Mouse (Mus musculus) retina, embryonic 14.5 days (tissue): Measurements from ENCODE around the gene Ankrd42.

Source experiments
- DNase-seq: peaks from one replicate; pipeline ENCODE4 v3.0.0-alpha.2; 2015; ENCODE audit warnings: low spot score

Ankrd42 gene

DNA sequence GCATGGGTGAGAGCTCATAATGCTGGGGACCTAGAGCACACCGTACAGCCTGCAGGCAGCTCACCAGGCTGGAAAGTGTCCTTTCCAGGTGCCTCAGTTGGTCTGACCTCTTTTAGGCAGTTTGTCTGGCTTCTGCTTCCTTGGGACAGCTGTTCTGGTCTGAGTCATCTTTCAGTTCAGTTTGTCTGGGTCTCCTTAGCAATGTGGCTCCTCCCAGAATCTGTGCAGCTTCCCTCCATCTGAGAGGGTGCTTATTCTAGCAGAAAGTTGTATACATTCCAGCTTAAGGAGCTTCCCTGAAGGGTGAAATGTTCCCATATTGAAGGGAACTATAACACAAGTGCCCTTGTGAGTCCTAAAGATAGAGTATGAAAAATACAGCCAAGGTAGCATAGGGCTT lies 70.2 kb downstream of the Ankrd42 start:
- no peak for DNase-seq

DNA sequence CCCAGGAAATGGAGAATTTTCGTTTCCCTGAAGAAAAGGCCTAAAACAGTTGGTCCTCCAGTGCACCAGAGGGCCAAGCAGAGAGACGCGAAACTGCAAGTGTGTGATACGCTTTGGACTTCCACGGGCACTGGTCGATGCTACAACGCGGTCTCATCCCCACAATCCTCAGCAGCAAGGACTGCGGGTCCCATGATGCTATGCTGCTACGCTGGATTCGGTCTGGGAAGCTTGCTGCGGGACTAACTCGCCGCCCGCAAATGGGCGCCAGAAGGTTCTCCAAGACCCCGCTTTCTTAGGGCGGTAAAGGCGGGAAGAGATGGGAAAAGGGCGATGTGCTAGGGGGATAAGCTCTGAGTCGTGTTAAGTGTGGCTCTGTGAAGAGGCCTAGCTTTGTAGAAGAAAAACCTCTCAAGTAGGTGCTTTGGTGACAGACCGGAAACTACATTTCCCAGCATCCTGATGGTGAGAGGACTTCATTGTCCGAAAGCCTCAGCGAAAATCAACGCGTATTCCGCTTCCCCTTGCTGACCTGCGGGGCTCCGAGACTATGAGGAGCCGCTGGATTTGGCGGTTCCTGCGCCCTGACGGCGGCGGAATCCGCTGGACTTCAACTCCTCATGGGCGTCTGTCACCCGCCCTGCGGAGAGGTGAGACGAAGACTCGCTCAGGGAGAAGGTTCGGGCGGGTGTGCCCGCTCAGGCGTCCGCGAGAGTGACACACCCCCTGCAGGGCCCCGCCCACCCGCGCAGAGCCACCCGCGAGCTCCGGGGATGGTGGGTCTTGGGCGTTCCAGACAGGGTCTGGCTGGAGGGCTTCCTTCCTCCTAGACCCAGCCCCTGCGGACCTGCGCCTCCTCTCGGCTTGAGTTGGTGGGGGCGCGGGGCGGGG lies 75.7 kb downstream of the Ankrd42 start, which contains the start of gene Ccdc90b:
Ccdc90b (plus strand) TSS at position 164 of the 891 bp plus-strand sequence.
- peak; percentile 94 for DNase-seq

DNA sequence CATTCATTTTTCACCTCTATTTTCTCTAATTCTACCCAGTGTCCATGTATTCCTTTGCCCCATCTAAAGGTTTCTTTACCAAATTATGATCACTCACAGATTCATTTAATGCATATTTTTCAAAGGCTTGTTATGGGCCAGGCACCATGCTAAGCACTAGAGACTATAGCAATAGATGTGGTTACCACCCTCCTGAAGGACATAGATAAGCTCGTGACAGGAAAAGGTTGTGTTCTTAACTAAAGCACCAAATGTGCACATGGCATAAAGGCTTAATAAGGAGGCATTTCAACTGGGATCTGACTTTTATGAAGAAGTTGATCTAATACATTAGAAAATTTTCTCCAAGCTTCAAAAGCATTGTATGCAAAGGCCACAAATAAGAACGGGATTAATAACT lies 78.2 kb downstream of the Ankrd42 start:
- DNase-seq = no peak

DNA sequence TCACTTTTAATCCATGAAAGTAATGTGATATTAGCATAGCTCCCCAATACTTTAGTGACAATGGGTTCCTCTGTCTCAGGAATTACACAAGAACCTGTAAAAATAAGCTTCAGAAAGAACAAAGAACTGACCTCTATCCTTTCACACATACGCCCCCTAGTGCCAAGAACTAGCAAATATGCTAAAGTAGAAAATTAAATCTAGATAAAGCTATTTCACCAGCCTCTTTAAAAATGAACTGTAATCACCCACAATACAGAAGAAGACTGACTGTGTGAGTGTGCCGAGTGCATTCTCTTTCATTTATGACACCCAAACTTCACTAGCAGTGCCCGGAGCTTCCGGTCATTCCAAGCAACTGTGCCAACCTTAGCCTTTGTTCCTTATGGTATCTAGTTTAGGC lies 86.0 kb downstream of the Ankrd42 start:
- peak; percentile 84 for DNase-seq

DNA sequence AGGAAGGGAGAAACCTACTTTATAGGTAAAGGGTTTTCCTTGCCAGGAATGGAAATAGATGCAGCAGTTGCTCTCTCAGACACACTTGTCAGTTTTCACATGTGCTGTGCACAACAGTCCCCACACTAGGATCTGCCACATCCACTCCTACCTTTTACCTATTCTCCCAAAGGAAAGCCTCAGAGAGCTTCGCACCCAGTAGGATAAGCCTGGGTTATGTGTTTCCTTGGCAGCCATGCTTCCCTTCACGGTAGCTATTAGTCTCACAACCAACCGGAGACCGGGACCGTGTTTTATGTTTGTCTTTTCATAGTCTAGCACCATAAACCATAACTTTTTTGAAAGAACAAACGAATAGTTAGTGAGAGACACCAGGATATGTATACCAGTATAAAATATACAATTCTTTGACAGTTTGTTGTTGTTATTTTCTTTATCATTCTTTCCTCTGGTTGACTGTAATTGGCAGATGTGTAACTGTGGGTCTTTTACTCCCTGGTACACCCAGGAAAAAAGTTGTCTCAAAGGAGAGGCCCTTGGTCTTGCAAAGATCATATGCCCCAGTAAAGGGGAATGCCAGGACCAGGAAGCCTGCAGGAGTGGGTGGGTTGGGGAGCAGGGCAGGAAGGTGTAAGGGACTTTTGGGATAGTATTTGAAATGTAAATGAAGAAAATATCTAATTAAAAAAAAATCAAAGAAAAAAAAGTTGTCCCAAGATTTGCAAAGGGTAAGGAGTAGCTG lies 86.5 kb downstream of the Ankrd42 start:
- DNase-seq = no peak

DNA sequence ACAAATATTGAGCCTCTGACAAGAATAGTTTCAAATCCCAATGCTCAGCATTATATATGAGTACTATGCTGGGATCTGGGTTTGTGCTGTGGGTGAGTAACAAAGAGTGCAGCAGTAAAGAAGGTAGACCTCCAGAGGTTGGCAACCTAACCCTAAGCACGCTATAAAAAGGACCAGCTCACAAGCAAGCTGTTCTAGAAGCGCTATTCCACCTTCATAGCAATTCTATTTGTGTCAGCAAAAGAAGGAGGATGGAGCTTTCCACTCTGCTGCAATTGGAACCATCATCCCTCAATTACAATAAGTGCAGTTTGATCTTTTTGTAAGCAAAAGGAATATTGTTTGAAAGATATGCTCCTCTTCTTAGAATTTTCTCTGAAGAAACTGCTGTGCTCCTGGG lies 90.2 kb downstream of the Ankrd42 start:
- no peak for DNase-seq

DNA sequence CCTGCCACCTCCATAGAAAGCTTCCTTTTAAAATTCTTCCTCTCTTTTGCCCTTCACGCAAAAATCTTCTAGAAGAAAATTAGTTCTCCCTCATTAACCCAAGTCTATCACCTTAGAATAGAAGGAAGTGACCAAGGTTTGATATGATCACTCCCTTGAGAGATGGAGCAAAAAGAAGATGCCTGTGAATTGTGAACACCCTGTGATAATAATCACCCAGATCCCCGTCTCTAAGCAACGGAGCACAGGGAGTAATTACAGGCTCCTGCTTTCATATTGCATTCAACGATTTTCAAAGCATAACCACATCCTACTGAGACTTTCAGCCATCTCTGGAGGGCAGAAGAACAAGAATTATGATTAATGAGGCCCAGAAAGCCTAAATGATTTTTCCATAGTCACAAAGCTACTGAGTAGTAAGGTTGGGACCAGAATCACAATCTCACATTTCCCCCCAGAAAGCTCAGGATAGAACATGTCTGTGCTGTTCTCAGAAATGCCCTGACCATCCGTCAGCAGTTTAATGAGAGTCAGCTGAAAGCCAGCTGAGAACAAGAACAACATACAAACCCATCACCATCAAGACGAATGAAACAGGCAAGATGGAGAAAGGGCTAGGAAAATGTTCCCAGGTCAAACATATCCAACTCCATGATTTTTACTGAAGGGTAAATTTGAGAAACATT lies 104.4 kb downstream of the Ankrd42 start:
- DNase-seq = no peak
